Mouse (Mus musculus) liver, adult 2 months (tissue): ENCODE measurements around the gene H2al1e.
"Not testable (repeated sequence)": the region's sequence is repeated elsewhere in the genome, so short reads cannot be mapped to it uniquely, and the experiment has no call there.

Experiments
- CTCF ChIP-seq: fragments of 200-500 bp; IDR thresholded peaks from 2 replicates; pipeline ENCODE4 v1.5.1; 2011; ENCODE audit warnings: low read depth, low read length, control low read depth
- POLR2A ChIP-seq: fragments of 200-500 bp; IDR thresholded peaks from 2 replicates; pipeline ENCODE4 v1.6.1; 2011; ENCODE audit warnings: low read length, control low read depth; ENCODE audit not compliant: insufficient read depth; ENCODE audit errors: extremely low read depth

DNA sequence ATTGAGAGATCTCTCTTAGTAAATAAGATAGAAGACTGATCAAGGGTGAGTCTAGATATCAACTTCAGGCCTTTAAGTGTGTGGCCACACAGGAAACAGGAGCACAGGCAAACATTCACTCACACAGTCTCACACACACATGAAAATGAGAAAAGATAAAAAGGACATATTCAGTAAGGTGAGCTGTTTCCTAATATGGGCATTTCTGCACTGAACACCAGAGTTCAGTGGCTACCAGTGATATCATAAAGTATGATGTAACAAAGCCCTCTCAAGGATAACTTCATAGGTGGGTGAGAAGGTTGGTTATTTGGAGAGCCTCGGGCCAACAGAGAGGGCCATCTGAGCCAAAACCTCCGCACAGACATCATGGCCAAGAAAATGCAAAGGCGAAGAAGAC lies 6.2 kb downstream of the H2al1e start, which contains the start of gene H2al1g:
- not testable (repeated sequence) for TF ChIP-seq CTCF, POLR2A
